Mouse (Mus musculus): ENCODE results near the gene Nudt2.

DNA sequence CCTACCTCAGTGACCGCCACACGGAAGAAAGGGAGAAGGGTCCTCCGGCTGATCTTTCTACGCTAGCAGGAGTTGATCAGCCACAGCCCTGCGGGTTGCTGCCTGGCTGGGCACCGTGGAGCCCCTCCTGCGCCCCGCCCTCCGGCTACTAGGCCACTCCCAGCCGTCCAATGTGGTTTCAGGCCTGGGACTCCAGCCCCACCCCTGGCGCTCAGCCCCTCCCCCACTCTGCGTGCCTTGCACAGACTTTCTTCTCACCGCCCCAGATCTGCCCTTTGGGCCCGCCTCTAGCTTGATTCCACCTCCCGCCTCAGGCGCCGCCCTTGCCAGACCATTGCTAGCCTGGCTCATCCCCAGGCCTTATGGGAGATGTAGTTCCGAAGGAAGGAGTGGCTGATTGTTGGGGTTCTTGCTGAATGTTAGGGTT is 38.0 kb downstream of the Nudt2 start, which contains the start of gene AI464131:
- TF ChIP-seq CTCF (conservative IDR thresholded peaks at IDR 0.05; ENCODE audit: low read length) (no peak), POU5F1 (IDR thresholded peaks at IDR 0.05; ENCODE audit: borderline replicate concordance, low read length) (no peak)
